Mouse (Mus musculus) bone marrow, adult 2 months (tissue): ENCODE results near the gene Senp8. TPM values are rescaled to one million over a fixed set of nuclear protein-coding genes. Genes with fewer than 3 reads are reported as not detected.
A peak's percentile ranks its signal among the peaks of the same experiment; 100 is the strongest.
"Not testable (repeated sequence)": the region's sequence is repeated elsewhere in the genome, so short reads cannot be mapped to it uniquely, and the experiment has no call there.

Experiments used
- H3K27ac ChIP-seq: fragments of 200-500 bp; 2 replicates; pipeline ENCODE4 v1.5.1; 2012; ENCODE audit warnings: low read depth, mild to moderate bottlenecking, control low read depth, inconsistent platforms, low read length; ENCODE audit not compliant: control insufficient read depth, poor library complexity, insufficient read depth
- H3K4me1 ChIP-seq: fragments of 200-500 bp; 2 replicates; pipeline ENCODE4 v1.6.1; 2011; ENCODE audit warnings: low read length; ENCODE audit not compliant: control insufficient read depth, insufficient read depth
- H3K4me3 ChIP-seq: fragments of 200-500 bp; replicated peaks from 2 replicates; pipeline ENCODE3; 2011; ENCODE audit warnings: mild to moderate bottlenecking, low read depth, low read length, control low read depth; ENCODE audit not compliant: control insufficient read depth
- CTCF ChIP-seq: fragments of 200-500 bp; IDR thresholded peaks from 2 replicates; pipeline ENCODE4 v1.5.1; 2011; ENCODE audit warnings: low read length, control low read depth; ENCODE audit not compliant: control insufficient read depth, insufficient read depth
- POLR2A ChIP-seq: fragments of 200-500 bp; IDR thresholded peaks from 2 replicates; pipeline ENCODE4 v1.6.1; 2011; ENCODE audit warnings: low read depth, mild to moderate bottlenecking, control low read depth, low read length, borderline replicate concordance; ENCODE audit not compliant: control insufficient read depth
- WGBS: fragments of 180-500 bp; shearing (Covaris S2); methylation state at CpG from one replicate; pipeline ENCODE4 v1.1.7; 2018; 5-methylcytosine and 5-hydroxymethylcytosine counted together
- polyA plus RNA-seq: library from polyadenylated mRNA; stranded (reverse); fragments of >200 nt; gene quantifications from 2 replicates; pipeline ENCODE4 v1.2.4, GENCODE M21; 2011; ENCODE audit warnings: low replicate concordance; ENCODE audit not compliant: missing spikeins, insufficient read depth, insufficient read length

Gene Senp8
- polyA plus RNA-seq = 1.1 and 3.5 TPM in 2 replicates

DNA sequence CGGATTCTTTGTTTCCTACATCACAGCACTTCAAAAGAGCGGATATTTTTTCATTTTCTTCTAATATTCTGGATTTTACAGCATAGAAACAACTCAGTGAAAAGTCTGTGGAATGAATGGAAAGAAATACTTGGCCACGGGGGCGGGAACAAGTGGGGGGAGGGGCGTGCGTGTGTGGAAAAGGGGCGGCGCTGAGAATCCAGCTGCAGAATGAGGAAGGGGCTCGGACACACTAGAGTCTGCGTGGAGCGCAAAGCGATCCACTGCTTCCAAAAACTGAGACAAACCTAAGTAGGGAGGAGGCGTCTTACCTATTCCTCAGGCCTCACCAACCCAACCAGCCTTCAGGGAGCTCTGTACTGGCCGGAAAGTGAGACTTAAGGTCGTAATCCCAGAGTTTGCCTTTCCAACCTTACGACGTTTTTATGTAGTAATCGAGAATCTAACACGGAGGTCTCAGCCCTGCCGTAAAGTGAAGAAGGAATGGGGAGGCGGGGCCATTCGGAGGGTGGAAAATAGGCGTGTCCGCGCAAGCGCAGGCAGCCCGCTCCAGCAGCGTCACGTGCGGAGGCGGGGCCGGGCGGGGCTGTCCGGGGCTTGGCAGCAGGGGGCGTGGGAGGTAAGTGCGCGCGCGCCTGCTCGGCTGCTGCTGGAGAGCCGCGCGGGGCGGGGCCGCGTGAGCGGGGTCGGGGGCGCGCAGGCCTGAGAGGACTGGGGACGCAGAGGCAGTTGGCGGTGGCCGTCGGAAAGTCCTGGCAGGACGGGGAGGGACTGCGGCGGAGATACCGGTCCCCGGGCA lies at the start of gene Senp8, which contains the start of gene Myo9a:
Gene Senp8 (minus strand): TSS at position 444 of the 799 bp plus-strand sequence.
Gene Myo9a (plus strand): TSS at position 630 of the 799 bp plus-strand sequence.
- no peak for TF ChIP-seq CTCF
- TF ChIP-seq POLR2A = peak; percentile 39; the same call in 1 of the 2 replicates
- Histone ChIP-seq H3K4me3 (peak within 1 kb of the TSS; percentile 92), H3K4me1 (peaks cover 1% of the 10 kb centered on the region), H3K27ac (peak within 1 kb of the TSS; percentile 94)
- under 1% methylated on average over 59 of the region's 59 CpGs for WGBS

DNA sequence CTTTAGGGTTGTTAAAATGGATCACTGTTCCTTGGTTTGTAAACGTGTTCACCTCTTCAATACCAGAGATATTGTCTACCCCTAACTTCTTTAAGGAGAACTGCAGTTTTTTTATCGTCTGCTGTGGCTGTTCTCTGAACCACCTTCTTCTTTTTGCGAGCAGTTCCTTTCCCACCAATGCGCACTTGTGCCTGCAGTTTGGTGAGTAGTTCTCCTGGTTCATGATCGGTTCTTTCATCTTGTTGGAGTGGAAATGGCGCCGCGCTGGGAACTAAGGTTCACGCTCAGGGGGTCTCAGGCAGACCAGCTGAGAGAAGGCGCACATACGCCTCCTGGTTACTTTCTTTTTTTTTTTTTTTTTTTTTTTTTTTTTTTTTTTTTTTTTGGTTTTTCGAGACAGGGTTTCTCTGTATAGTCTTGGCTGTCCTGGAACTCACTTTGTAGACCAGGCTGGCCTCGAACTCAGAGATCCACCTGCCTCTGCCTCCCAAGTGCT lies 16.5 kb upstream of the Senp8 start:
- WGBS = 87% methylated on average over 12 of the region's 13 CpGs
- H3K4me1 ChIP-seq, H3K27ac ChIP-seq, H3K4me3 ChIP-seq: not testable (repeated sequence)

DNA sequence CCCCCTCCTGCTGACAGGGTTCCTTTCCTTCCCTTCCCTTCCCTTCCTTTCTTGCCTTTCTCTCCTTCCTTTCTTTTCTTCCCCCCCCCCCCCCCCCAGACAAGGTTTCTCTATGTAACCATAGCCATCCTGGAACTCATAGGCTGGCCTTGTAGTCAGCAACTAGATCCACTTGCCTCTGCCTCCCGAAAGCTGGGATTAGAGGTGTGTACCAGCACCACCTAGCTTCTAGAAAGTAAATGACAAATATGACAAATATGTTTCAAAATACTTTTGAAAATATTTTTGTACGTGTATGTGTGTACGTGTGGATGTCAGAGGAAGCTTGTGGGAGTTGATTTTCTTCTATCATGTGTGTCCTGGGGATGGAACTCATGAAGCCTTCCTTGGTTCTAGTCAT lies 10.0 kb upstream of the Senp8 start:
- Histone ChIP-seq H3K4me3 (no peak overlapping the region), H3K4me1 (no peaks in the 10 kb centered on the region), H3K27ac (no peak overlapping the region)
- TF ChIP-seq CTCF (0 out of 2 replicates have a peak, but pooled peaks have one; percentile 24), POLR2A (no peak)
- WGBS = 15% methylated on average over 3 of the region's 3 CpGs

DNA sequence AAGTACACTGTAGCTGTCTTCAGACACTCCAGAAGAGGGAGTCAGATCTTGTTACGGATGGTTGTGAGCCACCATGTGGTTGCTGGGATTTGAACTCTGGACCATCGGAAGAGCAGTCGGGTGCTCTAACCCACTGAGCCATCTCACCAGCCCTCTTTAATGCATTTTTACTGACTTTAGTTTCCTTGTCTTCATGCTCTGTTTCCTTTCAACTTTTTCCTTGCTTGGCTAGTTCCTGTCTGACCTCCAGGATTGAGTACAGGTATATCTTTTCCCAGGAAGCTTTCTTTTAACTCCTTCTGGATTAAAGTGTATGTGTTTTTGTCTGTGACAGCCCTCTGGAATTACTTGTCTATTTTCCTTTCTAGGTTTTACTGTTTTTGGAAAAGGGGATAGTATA lies 6.5 kb upstream of the Senp8 start:
- not testable (repeated sequence) for H3K4me3 ChIP-seq, H3K27ac ChIP-seq, H3K4me1 ChIP-seq
- 92% methylated on average over 2 of the region's 3 CpGs for WGBS

DNA sequence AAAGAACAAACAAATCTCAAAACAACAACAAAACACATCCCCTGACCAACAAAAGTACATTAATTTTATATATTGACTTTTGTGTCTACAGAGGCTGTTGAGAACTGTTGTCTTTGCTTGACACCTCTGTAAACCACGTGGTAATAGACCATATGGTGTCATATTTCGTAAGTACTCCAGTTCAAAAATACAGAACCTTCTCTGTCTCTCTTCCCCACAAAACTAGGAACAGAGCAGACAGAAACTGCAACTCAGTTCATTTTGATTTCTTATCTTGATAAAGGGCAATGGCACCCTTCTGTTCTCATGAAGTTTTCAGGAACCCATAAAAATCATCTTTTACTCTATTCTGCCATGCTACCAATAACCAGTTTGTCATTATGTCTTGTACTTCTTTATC lies 4.7 kb upstream of the Senp8 start:
- Histone ChIP-seq H3K4me3 (no peak overlapping the region), H3K27ac (no peak overlapping the region), H3K4me1 (peaks cover 1% of the 10 kb centered on the region)
- no peak for TF ChIP-seq CTCF
- no peak for TF ChIP-seq POLR2A
- 17% methylated on average over 2 of the region's 2 CpGs for WGBS

DNA sequence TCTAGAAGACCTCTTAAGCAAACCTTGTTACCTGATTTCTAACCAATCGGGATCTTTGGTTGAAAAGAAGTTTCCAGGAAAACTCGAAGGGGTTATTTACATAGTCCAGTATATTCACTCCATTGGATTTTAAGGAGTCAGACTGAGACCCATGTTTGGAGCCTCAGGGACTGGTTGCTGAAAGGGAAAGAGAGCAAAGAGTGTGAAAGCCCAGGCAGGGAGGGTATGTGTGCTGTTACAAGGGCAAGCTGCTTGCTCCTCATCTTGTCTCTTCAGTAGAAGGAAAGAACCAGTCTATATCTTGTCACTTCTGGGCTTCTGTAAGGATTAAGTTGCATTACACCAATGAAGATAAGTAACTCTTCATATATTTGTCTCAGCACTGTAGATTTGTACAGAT lies 1.5 kb upstream of the Senp8 start:
- TF ChIP-seq CTCF (no peak), POLR2A (no peak)
- no peak overlapping the region for H3K27ac ChIP-seq
- H3K4me1 ChIP-seq = peaks cover 1% of the 10 kb centered on the region
- peak overlapping the region; percentile 42 for H3K4me3 ChIP-seq
- WGBS = 1% methylated on average over 2 of the region's 2 CpGs

DNA sequence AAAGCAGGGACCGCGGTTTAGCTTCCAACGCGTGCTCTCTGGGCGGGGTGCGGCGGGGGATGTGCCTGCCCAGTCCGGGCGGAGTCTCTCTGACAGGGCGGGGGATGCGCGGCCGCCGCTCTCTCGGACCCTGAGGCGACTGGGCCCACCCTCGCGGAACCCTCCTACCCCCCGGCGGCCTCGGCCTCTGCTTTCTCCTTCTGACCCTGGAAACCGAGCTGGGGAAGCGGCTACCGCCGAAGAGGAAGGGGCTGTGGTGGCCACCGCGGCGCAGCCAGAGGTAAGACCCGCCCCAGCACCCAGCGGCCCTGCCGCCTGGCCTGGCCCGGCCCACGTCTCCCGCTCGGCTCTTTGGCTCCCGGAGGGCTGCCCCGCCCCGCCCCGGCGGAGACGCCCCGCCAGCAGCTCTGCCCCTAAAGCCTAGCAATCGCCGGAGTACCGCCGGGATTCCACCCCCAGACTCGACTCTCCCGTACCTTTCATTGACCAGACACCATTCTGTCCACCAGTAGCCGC lies 614 bp upstream of the Senp8 start:
- peak overlapping the region; percentile 94 for H3K27ac ChIP-seq

DNA sequence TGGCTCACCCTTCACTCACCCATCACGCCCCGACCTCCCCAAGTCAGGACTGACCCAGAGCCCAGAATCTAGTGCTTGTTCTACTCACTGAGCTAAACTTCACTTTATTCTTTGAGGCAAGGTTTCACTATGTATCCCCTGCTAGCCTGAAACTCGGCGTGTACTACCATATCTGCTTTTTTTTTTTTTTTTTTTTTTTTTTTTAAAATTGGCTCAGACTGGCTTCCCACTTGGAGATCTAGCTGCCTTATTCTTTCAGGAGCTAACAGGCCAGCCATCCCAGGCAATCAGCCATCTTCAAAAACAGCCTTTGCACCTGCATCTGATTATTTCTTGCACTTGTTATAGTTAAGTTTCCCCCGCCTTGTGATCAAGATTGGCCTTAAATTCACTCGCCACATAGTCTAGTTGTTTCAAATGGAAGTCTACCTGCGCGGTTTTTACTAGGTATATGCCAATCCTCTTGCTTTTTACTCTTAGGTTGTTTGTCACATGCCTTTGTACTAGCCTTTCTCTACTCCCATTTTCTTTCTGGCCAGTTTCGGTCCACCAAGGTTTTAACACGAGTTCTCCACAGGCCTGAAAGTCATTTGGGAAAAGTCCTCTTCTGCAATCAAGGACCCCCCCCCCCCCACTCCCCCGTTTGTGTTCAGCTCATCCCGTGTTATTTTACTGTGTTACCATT lies 787 bp downstream of the Senp8 start:
- Histone ChIP-seq H3K27ac (no peak overlapping the region), H3K4me1 (peaks cover 1% of the 10 kb centered on the region), H3K4me3 (peak overlapping the region; percentile 72)
- TF ChIP-seq CTCF (no peak), POLR2A (no peak)
- WGBS = 29% methylated on average over 12 of the region's 12 CpGs

More for the DNA sequence above, 614 bp upstream of the Senp8 start:
- peak overlapping the region; percentile 92 for H3K4me3 ChIP-seq
- peaks cover 1% of the 10 kb centered on the region for H3K4me1 ChIP-seq
- TF ChIP-seq CTCF = no peak
- peak; percentile 37; the same call in 1 of the 2 replicates for TF ChIP-seq POLR2A
- under 1% methylated on average over 48 of the region's 49 CpGs for WGBS
